Mouse (Mus musculus) ZHBTc4 (cell line): ENCODE data around the gene Wipf3.

Experiments used
- DNase-seq: peaks from one replicate; pipeline ENCODE4 v3.0.0-alpha.2; 2011; ENCODE audit warnings: low read depth, low spot score

Wipf3 gene

GRCm38 (mm10) chr6:54530182-54530581 is 100.8 kb downstream of the Wipf3 start:
- DNase-seq = no peak

GRCm38 (mm10) chr6:54531048-54531481 is 101.7 kb downstream of the Wipf3 start:
- no peak for DNase-seq

- DNase-seq = no peak
Measured at GRCm38 (mm10) chr6:54535485-54535884, 106.1 kb downstream of the Wipf3 start.

- DNase-seq = no peak
Measured at GRCm38 (mm10) chr6:54537053-54537452, 107.7 kb downstream of the Wipf3 start.

- no peak for DNase-seq
Measured at GRCm38 (mm10) chr6:54538773-54539173, 109.4 kb downstream of the Wipf3 start.

GRCm38 (mm10) chr6:54539396-54539795 is 110.0 kb downstream of the Wipf3 start:
- no peak for DNase-seq

GRCm38 (mm10) chr6:54540252-54540887 is 111.0 kb downstream of the Wipf3 start:
- DNase-seq = no peak

GRCm38 (mm10) chr6:54542836-54543235 is 113.4 kb downstream of the Wipf3 start:
- DNase-seq = no peak

- DNase-seq = no peak
Measured at GRCm38 (mm10) chr6:54543646-54544045, 114.2 kb downstream of the Wipf3 start.

GRCm38 (mm10) chr6:54548314-54549019 is 119.1 kb downstream of the Wipf3 start:
- no peak for DNase-seq

GRCm38 (mm10) chr6:54549311-54549710 is 119.9 kb downstream of the Wipf3 start:
- DNase-seq = no peak

- DNase-seq = no peak
Measured at GRCm38 (mm10) chr6:54550801-54551323, 121.5 kb downstream of the Wipf3 start.

GRCm38 (mm10) chr6:54552721-54553413 is 123.5 kb downstream of the Wipf3 start:
- DNase-seq = no peak
